Mouse (Mus musculus): Measurements from ENCODE around the gene Rbm34. TPM values are rescaled to one million over a fixed set of nuclear protein-coding genes. Genes with fewer than 3 reads are reported as not detected.

Rbm34 gene
- polyA plus RNA-seq, 1 experiment from 2014 or later: 23.9 TPM

GRCm38 (mm10) chr8:126969546-126969945, 1.3 kb downstream of the Rbm34 start:
- no peak overlapping the region for H3K4me3 ChIP-seq (replicated peaks; ENCODE audit: low read length)
- WGBS: 90% methylated on average over 1 of the region's 1 CpGs

GRCm38 (mm10) chr8:126968107-126968506, 2.8 kb downstream of the Rbm34 start:
- 95% methylated on average over 6 of the region's 6 CpGs for WGBS
- no peak for ATAC-seq

More at GRCm38 (mm10) chr8:126969546-126969945, 1.3 kb downstream of the Rbm34 start:
- H3K4me1 ChIP-seq (replicated peaks; ENCODE audit: control insufficient read depth, insufficient read depth, low read length): peaks cover 10% of the 10 kb centered on the region
- H3K36me3 ChIP-seq (ENCODE audit: control insufficient read depth, insufficient read depth): 0 out of 2 replicates have a peak, but pooled peaks cover 4% of the 10 kb centered on the region
- no peak overlapping the region for H3K9ac ChIP-seq (replicated peaks; ENCODE audit: low read depth, low read length)
- no peak overlapping the region for H3K4me2 ChIP-seq (ENCODE audit: low read length)
- H3K27ac ChIP-seq (ENCODE audit: low read length): no peak overlapping the region
- no peaks in the 10 kb centered on the region for H3K27me3 ChIP-seq (replicated peaks; ENCODE audit: control insufficient read depth, insufficient read depth, low read length)
- no peaks in the 10 kb centered on the region for H3K9me3 ChIP-seq (ENCODE audit: control insufficient read depth, low read length)
- ATAC-seq: no peak

GRCm38 (mm10) chr8:126965246-126965645, 5.6 kb downstream of the Rbm34 start:
- Histone ChIP-seq H3K4me2 (ENCODE audit: low read length) (no peak overlapping the region), H3K4me3 (replicated peaks; ENCODE audit: low read length) (no peak overlapping the region), H3K27me3 (replicated peaks; ENCODE audit: control insufficient read depth, insufficient read depth, low read length) (no peaks in the 10 kb centered on the region), H3K4me1 (replicated peaks; ENCODE audit: control insufficient read depth, insufficient read depth, low read length) (peaks cover 7% of the 10 kb centered on the region), H3K9ac (replicated peaks; ENCODE audit: low read depth, low read length) (no peak overlapping the region), H3K27ac (ENCODE audit: low read length) (no peak overlapping the region), H3K36me3 (ENCODE audit: control insufficient read depth, insufficient read depth) (peaks cover 12% of the 10 kb centered on the region), H3K9me3 (ENCODE audit: control insufficient read depth, low read length) (no peaks in the 10 kb centered on the region)
- no peak for ATAC-seq
- WGBS: 80% methylated on average over 6 of the region's 6 CpGs

More at GRCm38 (mm10) chr8:126968107-126968506, 2.8 kb downstream of the Rbm34 start:
- H3K36me3 ChIP-seq (ENCODE audit: control insufficient read depth, insufficient read depth): 0 out of 2 replicates have a peak, but pooled peaks cover 5% of the 10 kb centered on the region
- H3K4me3 ChIP-seq (replicated peaks; ENCODE audit: low read length): no peak overlapping the region
- no peaks in the 10 kb centered on the region for H3K27me3 ChIP-seq (replicated peaks; ENCODE audit: control insufficient read depth, insufficient read depth, low read length)
- H3K27ac ChIP-seq (ENCODE audit: low read length): no peak overlapping the region
- no peaks in the 10 kb centered on the region for H3K9me3 ChIP-seq (ENCODE audit: control insufficient read depth, low read length)
- H3K9ac ChIP-seq (replicated peaks; ENCODE audit: low read depth, low read length): no peak overlapping the region
- H3K4me1 ChIP-seq (replicated peaks; ENCODE audit: control insufficient read depth, insufficient read depth, low read length): peaks cover 10% of the 10 kb centered on the region
- H3K4me2 ChIP-seq (ENCODE audit: low read length): no peak overlapping the region

GRCm38 (mm10) chr8:126962871-126963270, 8.0 kb downstream of the Rbm34 start:
- 95% methylated on average over 1 of the region's 1 CpGs for WGBS
- peaks cover 8% of the 10 kb centered on the region for H3K36me3 ChIP-seq (ENCODE audit: control insufficient read depth, insufficient read depth)

GRCm38 (mm10) chr8:126961516-126961915, 9.4 kb downstream of the Rbm34 start:
- Histone ChIP-seq H3K27me3 (replicated peaks; ENCODE audit: control insufficient read depth, insufficient read depth, low read length) (no peaks in the 10 kb centered on the region), H3K4me1 (replicated peaks; ENCODE audit: control insufficient read depth, insufficient read depth, low read length) (no peaks in the 10 kb centered on the region), H3K4me2 (ENCODE audit: low read length) (no peak overlapping the region), H3K4me3 (replicated peaks; ENCODE audit: low read length) (no peak overlapping the region), H3K9ac (replicated peaks; ENCODE audit: low read depth, low read length) (no peak overlapping the region), H3K9me3 (ENCODE audit: control insufficient read depth, low read length) (no peaks in the 10 kb centered on the region), H3K36me3 (ENCODE audit: control insufficient read depth, insufficient read depth) (peaks cover 13% of the 10 kb centered on the region), H3K27ac (ENCODE audit: low read length) (no peak overlapping the region)
- 96% methylated on average over 3 of the region's 3 CpGs for WGBS
- ATAC-seq: no peak

More at GRCm38 (mm10) chr8:126962871-126963270, 8.0 kb downstream of the Rbm34 start:
- no peak overlapping the region for H3K27ac ChIP-seq (ENCODE audit: low read length)
- no peaks in the 10 kb centered on the region for H3K27me3 ChIP-seq (replicated peaks; ENCODE audit: control insufficient read depth, insufficient read depth, low read length)
- no peaks in the 10 kb centered on the region for H3K4me1 ChIP-seq (replicated peaks; ENCODE audit: control insufficient read depth, insufficient read depth, low read length)
- no peak overlapping the region for H3K9ac ChIP-seq (replicated peaks; ENCODE audit: low read depth, low read length)
- no peak overlapping the region for H3K4me2 ChIP-seq (ENCODE audit: low read length)
- no peaks in the 10 kb centered on the region for H3K9me3 ChIP-seq (ENCODE audit: control insufficient read depth, low read length)
- H3K4me3 ChIP-seq (replicated peaks; ENCODE audit: low read length): no peak overlapping the region
- ATAC-seq: no peak

- no peak for ATAC-seq
- Histone ChIP-seq H3K36me3 (ENCODE audit: control insufficient read depth, insufficient read depth) (peaks cover 24% of the 10 kb centered on the region), H3K4me1 (replicated peaks; ENCODE audit: control insufficient read depth, insufficient read depth, low read length) (no peaks in the 10 kb centered on the region; the same call in 1 of the 2 replicates), H3K4me3 (replicated peaks; ENCODE audit: low read length) (no peak overlapping the region), H3K27me3 (replicated peaks; ENCODE audit: control insufficient read depth, insufficient read depth, low read length) (no peaks in the 10 kb centered on the region), H3K9me3 (ENCODE audit: control insufficient read depth, low read length) (no peaks in the 10 kb centered on the region), H3K27ac (ENCODE audit: low read length) (no peak overlapping the region), H3K4me2 (ENCODE audit: low read length) (no peak overlapping the region), H3K9ac (replicated peaks; ENCODE audit: low read depth, low read length) (no peak overlapping the region)
- 90% methylated on average over 11 of the region's 11 CpGs for WGBS
These were observed 18.8 kb downstream of the Rbm34 start for GRCm38 (mm10) chr8:126951900-126952636.

GRCm38 (mm10) chr8:126949527-126949926, 21.3 kb downstream of the Rbm34 start:
- no peak overlapping the region for H3K9ac ChIP-seq (replicated peaks; ENCODE audit: low read depth, low read length)
- ATAC-seq: no peak
- H3K4me1 ChIP-seq (replicated peaks; ENCODE audit: control insufficient read depth, insufficient read depth, low read length): peaks cover 9% of the 10 kb centered on the region
- no peaks in the 10 kb centered on the region for H3K27me3 ChIP-seq (replicated peaks; ENCODE audit: control insufficient read depth, insufficient read depth, low read length)
- no peaks in the 10 kb centered on the region for H3K9me3 ChIP-seq (ENCODE audit: control insufficient read depth, low read length)
- no peak overlapping the region for H3K4me2 ChIP-seq (ENCODE audit: low read length)
- H3K4me3 ChIP-seq (replicated peaks; ENCODE audit: low read length): no peak overlapping the region
- no peak overlapping the region for H3K27ac ChIP-seq (ENCODE audit: low read length)
- H3K36me3 ChIP-seq (ENCODE audit: control insufficient read depth, insufficient read depth): peaks cover 20% of the 10 kb centered on the region
- WGBS: 69% methylated on average over 2 of the region's 2 CpGs

GRCm38 (mm10) chr8:126946444-126946843, 24.4 kb downstream of the Rbm34 start:
- Histone ChIP-seq H3K27ac (ENCODE audit: low read length) (peak overlapping the region; percentile 12; the same call in 1 of the 2 replicates), H3K27me3 (replicated peaks; ENCODE audit: control insufficient read depth, insufficient read depth, low read length) (no peaks in the 10 kb centered on the region), H3K36me3 (ENCODE audit: control insufficient read depth, insufficient read depth) (peaks cover 12% of the 10 kb centered on the region; the same call in 1 of the 2 replicates), H3K4me3 (replicated peaks; ENCODE audit: low read length) (no peak overlapping the region; the same call in 1 of the 2 replicates), H3K4me2 (ENCODE audit: low read length) (peak overlapping the region; percentile 59; the same call in 1 of the 2 replicates), H3K9ac (replicated peaks; ENCODE audit: low read depth, low read length) (no peak overlapping the region; the same call in 1 of the 2 replicates), H3K9me3 (ENCODE audit: control insufficient read depth, low read length) (no peaks in the 10 kb centered on the region), H3K4me1 (replicated peaks; ENCODE audit: control insufficient read depth, insufficient read depth, low read length) (peaks cover 26% of the 10 kb centered on the region)
- 59% methylated on average over 7 of the region's 7 CpGs for WGBS
- ATAC-seq: no peak

- ATAC-seq: peak; percentile 93
These were observed 25.1 kb downstream of the Rbm34 start, which contains the start of gene Tomm20 for GRCm38 (mm10) chr8:126945730-126946163. TSS of gene Tomm20 (minus strand) at chr8:126945844.

More at GRCm38 (mm10) chr8:126945730-126946163, 25.1 kb downstream of the Rbm34 start, which contains the start of gene Tomm20:
- H3K27me3 ChIP-seq (replicated peaks; ENCODE audit: control insufficient read depth, insufficient read depth, low read length): no peaks in the 10 kb centered on the region
- WGBS: under 1% methylated on average over 48 of the region's 48 CpGs
- peak within 1 kb of the TSS; percentile 81 for H3K27ac ChIP-seq (ENCODE audit: low read length)
- H3K9ac ChIP-seq (replicated peaks; ENCODE audit: low read depth, low read length): peak within 1 kb of the TSS; percentile 88
- H3K9me3 ChIP-seq (ENCODE audit: control insufficient read depth, low read length): no peaks in the 10 kb centered on the region
- peak within 1 kb of the TSS; percentile 87 for H3K4me3 ChIP-seq (replicated peaks; ENCODE audit: low read length)
- H3K4me1 ChIP-seq (replicated peaks; ENCODE audit: control insufficient read depth, insufficient read depth, low read length): peaks cover 26% of the 10 kb centered on the region
- peak within 1 kb of the TSS; percentile 66 for H3K4me2 ChIP-seq (ENCODE audit: low read length)
- peaks cover 8% of the 10 kb centered on the region; the same call in 1 of the 2 replicates for H3K36me3 ChIP-seq (ENCODE audit: control insufficient read depth, insufficient read depth)

Measured in forebrain, embryonic 16.5 days (tissue).